Mouse (Mus musculus) hindbrain, embryonic 15.5 days (tissue): Measurements from ENCODE around the gene Mstn. TPM values are rescaled to one million over a fixed set of nuclear protein-coding genes. Genes with fewer than 3 reads are reported as not detected.

Source experiments
- ATAC-seq: fragments of 200-750 bp; cut with Nextera tagmentation; 2 replicates; pipeline ENCODE4 v1.8.0; 2017; ENCODE audit warnings: low read depth, moderate number of reproducible peaks, moderate TSS enrichment; ENCODE audit not compliant: low FRiP score
- H3K27ac ChIP-seq: fragments of 300-500 bp; sonication (generic); replicated peaks from 2 replicates; pipeline ENCODE4 v1.5.1; 2015; ENCODE audit warnings: mild to moderate bottlenecking, inconsistent platforms
- H3K27me3 ChIP-seq: fragments of 300-500 bp; sonication (generic); 2 replicates; pipeline ENCODE4 v1.6.1; 2015; ENCODE audit warnings: control low read depth, inconsistent platforms
- H3K36me3 ChIP-seq: fragments of 300-500 bp; sonication (generic); 2 replicates; pipeline ENCODE4 v1.6.1; 2015; ENCODE audit warnings: control low read depth, inconsistent platforms
- H3K4me1 ChIP-seq: fragments of 300-500 bp; sonication (generic); replicated peaks from 2 replicates; pipeline ENCODE4 v1.6.1; 2015; ENCODE audit warnings: control low read depth, inconsistent platforms
- H3K4me2 ChIP-seq: fragments of 300-500 bp; sonication (generic); 2 replicates; pipeline ENCODE4 v1.6.1; 2015; ENCODE audit warnings: moderate library complexity, mild to moderate bottlenecking, inconsistent platforms
- H3K4me3 ChIP-seq: fragments of 300-500 bp; sonication (generic); 2 replicates; pipeline ENCODE4 v1.5.1; 2015; ENCODE audit warnings: mild to moderate bottlenecking, inconsistent platforms
- H3K9ac ChIP-seq: fragments of 300-500 bp; sonication (generic); 2 replicates; pipeline ENCODE4 v1.6.1; 2015; ENCODE audit warnings: inconsistent platforms
- H3K9me3 ChIP-seq: fragments of 300-500 bp; sonication (generic); 2 replicates; pipeline ENCODE4 v1.6.1; 2016; ENCODE audit warnings: control low read depth, inconsistent platforms
- WGBS: fragments of 180-500 bp; shearing (Covaris S2); methylation state at CpG from one replicate; pipeline ENCODE4 v1.1.7; 2015; 5-methylcytosine and 5-hydroxymethylcytosine counted together
- polyA plus RNA-seq: library from polyadenylated mRNA; unstranded; fragments of >200 nt; fragmentation: Nextera tagmentation; extraction: Ambion mirVana; gene quantifications from 2 replicates; pipeline ENCODE4 v1.2.1, GENCODE M21; 2015

The Mstn gene
- polyA plus RNA-seq: 0.21 TPM in 2 replicates

DNA sequence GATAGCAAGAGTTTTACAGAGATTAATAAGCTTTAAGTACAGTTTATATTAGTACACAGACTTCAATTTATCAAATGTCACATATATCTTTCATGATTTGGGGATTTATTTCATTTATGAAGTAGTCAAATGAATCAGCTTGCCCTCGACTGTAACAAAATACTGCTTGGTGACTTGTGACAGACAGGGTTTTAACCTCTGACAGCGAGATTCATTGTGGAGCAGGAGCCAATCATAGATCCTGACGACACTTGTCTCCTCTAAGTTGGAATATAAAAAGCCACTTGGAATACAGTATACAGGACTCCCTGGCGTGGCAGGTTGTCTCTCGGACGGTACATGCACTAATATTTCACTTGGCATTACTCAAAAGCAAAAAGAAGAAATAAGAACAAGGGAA, at the start of gene Mstn:
Mstn (plus strand) TSS at position 301 of the 400 bp plus-strand sequence.
- H3K4me2 ChIP-seq: peak within 1 kb of the TSS; percentile 35
- H3K27me3 ChIP-seq: no peaks in the 10 kb centered on the region
- H3K4me1 ChIP-seq: peaks cover 14% of the 10 kb centered on the region
- H3K9ac ChIP-seq: no peak within 1 kb of the TSS
- H3K4me3 ChIP-seq: peak within 1 kb of the TSS; percentile 7
- 63% methylated on average over 6 of the region's 6 CpGs for WGBS
- H3K27ac ChIP-seq: no peak within 1 kb of the TSS
- no peaks in the 10 kb centered on the region for H3K36me3 ChIP-seq
- no peaks in the 10 kb centered on the region for H3K9me3 ChIP-seq
- ATAC-seq: no peak

DNA sequence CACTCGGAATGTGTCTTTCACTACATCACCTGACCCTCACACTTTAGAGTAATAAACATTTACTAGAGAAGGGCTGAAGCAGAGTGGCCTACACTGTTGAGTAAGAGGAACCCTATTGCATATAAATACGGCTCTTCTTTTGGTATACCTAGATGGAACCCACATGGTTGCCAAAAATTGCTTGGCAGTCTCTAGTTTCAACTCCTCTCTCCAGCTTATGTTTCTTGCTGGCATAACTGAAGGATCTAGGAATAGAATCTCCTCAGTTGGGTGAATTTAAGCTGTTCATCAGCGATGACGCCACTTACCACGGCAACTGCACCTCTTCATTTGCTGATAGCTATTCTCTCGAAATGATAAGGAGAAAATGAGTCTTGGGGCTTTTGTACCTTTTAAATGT, 46.7 kb upstream of the Mstn start:
- no peak overlapping the region for H3K4me2 ChIP-seq
- no peak overlapping the region for H3K27ac ChIP-seq
- H3K9ac ChIP-seq: no peak overlapping the region
- no peak overlapping the region for H3K4me3 ChIP-seq
- no peaks in the 10 kb centered on the region for H3K4me1 ChIP-seq
- no peaks in the 10 kb centered on the region for H3K36me3 ChIP-seq
- no peak for ATAC-seq
- H3K9me3 ChIP-seq: no peaks in the 10 kb centered on the region
- no peaks in the 10 kb centered on the region for H3K27me3 ChIP-seq
- WGBS: 89% methylated on average over 6 of the region's 6 CpGs

DNA sequence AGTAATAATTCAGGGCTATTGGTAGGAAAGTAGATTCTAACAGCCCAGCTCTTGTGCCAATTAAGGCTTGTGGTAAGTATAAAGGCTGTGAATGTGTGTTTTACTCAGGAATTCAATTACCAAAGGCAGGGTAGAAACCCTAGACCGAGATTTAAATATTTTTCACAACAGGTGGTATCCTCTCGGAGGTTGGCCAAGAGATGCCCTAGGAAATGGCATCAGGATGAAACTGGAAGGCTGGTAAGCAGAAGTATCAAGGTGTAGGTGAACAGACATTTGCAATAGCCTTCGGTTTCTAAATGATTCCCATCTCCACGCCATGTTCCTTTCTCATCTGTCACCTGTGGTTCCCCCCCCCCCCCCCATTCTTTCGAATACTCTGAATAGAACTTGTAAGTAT, 45.8 kb upstream of the Mstn start:
- Histone ChIP-seq H3K9me3 (no peaks in the 10 kb centered on the region), H3K4me3 (no peak overlapping the region), H3K9ac (no peak overlapping the region), H3K27ac (no peak overlapping the region), H3K4me2 (no peak overlapping the region), H3K4me1 (no peaks in the 10 kb centered on the region), H3K27me3 (no peaks in the 10 kb centered on the region), H3K36me3 (no peaks in the 10 kb centered on the region)
- 60% methylated on average over 5 of the region's 5 CpGs for WGBS
- ATAC-seq: no peak

DNA sequence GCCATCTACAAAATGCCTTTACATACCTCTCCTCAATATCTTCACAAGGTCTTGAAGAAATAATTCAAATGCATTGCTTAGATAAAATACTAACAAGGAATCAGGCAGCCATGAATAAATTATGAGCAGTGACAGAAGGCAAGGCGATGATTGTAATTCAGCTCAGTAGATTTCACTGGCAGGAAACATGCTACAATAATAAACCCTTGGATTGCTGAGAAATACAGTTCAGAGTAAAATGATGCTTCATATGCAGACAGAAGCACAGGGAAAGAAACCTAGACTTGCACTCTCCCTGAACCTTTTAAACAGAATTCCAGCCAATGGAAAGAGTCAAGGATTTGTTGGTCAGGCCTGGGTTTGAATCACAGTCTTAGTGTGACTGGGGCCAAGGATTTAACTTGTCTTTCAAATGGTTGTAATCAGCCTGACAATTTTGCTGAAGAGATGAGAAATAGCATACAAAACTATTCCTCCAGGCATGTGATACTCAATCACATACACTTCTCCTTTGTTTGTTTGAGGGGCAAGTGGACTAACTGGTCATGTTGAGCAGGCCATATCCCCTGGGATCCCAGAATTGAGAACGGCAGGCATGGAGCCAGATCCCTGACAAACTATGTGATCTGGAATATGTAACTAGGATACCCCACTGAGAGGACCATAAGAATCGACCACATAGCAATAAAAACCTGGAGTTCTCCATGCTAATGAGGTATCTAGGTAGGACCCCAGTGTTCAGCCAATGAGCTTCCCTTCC, 42.5 kb upstream of the Mstn start:
- Histone ChIP-seq H3K36me3 (no peaks in the 10 kb centered on the region), H3K4me3 (no peak overlapping the region), H3K9me3 (no peaks in the 10 kb centered on the region), H3K9ac (no peak overlapping the region), H3K4me1 (no peaks in the 10 kb centered on the region), H3K4me2 (no peak overlapping the region), H3K27ac (no peak overlapping the region), H3K27me3 (no peaks in the 10 kb centered on the region)
- 47% methylated on average over 3 of the region's 3 CpGs for WGBS
- no peak for ATAC-seq

DNA sequence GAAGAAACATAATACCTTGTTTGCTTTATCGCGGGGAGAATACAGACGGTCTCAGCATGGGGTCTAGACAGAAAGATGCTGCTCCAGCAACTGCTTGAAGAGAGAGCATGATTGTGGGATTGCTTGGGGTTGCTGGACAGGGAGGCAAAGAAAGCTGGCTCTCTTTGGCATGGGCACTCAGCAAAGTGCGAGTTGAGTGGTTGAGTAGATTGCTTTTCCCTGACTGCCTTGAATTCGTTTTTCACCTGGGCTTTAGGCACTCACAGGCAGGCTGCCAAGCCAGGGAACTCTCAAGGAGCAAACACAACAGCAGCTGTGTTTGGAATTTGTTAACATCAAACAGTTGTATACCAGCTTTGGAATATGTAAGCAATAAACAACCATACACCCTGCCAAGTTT, 41.4 kb upstream of the Mstn start, which contains the start of gene 1700019D03Rik:
1700019D03Rik (minus strand) TSS at position 101 of the 400 bp plus-strand sequence.
- H3K36me3 ChIP-seq: no peaks in the 10 kb centered on the region

DNA sequence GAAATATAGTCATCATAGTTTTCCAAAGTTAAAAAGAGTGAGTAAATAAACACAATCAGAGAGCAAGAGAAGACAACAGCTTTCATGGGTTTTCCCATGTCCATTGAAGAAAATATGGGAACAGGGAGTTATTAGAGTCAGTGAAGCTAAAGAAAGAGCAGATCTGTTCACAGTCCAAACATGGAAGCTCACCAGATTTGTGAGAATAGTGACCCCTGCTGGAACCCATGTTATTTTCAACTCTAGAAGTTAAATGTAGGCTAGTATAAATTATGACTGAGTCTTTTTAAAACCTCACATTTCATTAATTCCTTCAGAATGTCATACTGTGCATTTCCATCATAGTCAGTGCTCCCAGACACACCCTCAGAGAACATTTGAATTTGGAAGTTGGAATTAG, 28.9 kb upstream of the Mstn start:
- H3K4me3 ChIP-seq: no peak overlapping the region
- H3K36me3 ChIP-seq: no peaks in the 10 kb centered on the region
- no peaks in the 10 kb centered on the region for H3K4me1 ChIP-seq
- H3K27ac ChIP-seq: no peak overlapping the region
- H3K4me2 ChIP-seq: no peak overlapping the region
- no peak overlapping the region for H3K9ac ChIP-seq
- ATAC-seq: no peak
- no peaks in the 10 kb centered on the region for H3K27me3 ChIP-seq
- H3K9me3 ChIP-seq: no peaks in the 10 kb centered on the region

More for the DNA sequence above, 41.4 kb upstream of the Mstn start, which contains the start of gene 1700019D03Rik:
- Histone ChIP-seq H3K4me3 (no peak within 1 kb of the TSS), H3K4me1 (no peaks in the 10 kb centered on the region), H3K9ac (no peak within 1 kb of the TSS), H3K27me3 (no peaks in the 10 kb centered on the region), H3K4me2 (no peak within 1 kb of the TSS), H3K27ac (no peak within 1 kb of the TSS), H3K9me3 (no peaks in the 10 kb centered on the region)
- WGBS: 62% methylated on average over 5 of the region's 5 CpGs
- no peak for ATAC-seq

DNA sequence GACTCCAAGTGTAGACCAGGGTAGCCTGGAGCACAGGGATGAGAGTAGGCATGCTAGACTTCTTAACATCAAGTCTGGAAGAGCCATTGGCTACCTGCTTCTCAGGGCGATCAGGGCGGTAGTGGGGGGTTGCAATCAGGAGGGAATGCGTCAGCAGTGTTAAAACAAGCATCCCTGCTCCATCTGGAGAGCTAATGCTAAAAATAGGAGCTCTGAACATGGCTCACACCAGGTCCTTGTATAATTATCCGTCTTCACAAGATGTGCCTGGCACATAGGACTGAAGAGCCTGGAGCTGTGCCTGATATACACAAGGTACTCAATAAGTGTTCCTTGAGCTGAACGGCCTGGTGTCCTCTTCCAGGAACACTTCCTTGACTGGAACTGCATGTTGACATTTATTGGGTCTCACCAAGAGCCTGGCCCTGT, 24.0 kb upstream of the Mstn start:
- H3K27me3 ChIP-seq: no peaks in the 10 kb centered on the region
- no peak overlapping the region for H3K27ac ChIP-seq
- 92% methylated on average over 5 of the region's 5 CpGs for WGBS
- no peak overlapping the region for H3K9ac ChIP-seq
- no peak overlapping the region for H3K4me2 ChIP-seq
- H3K36me3 ChIP-seq: no peaks in the 10 kb centered on the region
- H3K4me1 ChIP-seq: no peaks in the 10 kb centered on the region
- no peaks in the 10 kb centered on the region for H3K9me3 ChIP-seq
- no peak overlapping the region for H3K4me3 ChIP-seq
- no peak for ATAC-seq

DNA sequence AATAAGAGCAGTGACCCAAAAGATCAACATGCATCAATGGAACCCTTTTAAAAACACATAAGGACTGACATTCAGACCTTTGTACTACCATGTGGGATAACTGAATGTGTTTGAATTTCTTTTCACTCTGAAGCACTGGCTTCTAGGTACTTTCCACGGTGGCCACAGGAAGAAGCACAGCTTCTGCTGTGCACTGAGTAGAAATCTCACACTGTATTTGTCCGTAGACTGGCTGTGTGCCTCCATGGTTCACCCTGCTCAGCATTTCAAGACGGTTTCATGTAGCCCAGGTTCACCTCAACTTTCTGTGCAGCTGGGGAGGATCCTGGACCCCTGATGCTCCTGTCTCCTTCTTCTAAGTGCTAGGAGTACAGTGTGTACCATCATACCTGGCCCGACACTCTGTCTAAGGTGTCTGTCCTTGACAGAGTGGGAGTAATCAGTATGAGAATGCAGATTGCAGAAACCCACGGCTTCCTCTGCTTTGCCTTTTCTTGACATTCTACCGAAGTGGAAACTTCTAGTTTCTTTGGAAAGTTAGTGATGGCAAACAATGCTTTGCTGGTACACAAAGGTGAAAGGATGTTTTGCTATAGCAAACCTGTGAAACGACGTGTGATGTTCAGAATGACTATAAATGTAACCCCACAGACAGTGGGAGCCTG, 11.5 kb upstream of the Mstn start:
- H3K27me3 ChIP-seq: no peaks in the 10 kb centered on the region
- 83% methylated on average over 8 of the region's 8 CpGs for WGBS

DNA sequence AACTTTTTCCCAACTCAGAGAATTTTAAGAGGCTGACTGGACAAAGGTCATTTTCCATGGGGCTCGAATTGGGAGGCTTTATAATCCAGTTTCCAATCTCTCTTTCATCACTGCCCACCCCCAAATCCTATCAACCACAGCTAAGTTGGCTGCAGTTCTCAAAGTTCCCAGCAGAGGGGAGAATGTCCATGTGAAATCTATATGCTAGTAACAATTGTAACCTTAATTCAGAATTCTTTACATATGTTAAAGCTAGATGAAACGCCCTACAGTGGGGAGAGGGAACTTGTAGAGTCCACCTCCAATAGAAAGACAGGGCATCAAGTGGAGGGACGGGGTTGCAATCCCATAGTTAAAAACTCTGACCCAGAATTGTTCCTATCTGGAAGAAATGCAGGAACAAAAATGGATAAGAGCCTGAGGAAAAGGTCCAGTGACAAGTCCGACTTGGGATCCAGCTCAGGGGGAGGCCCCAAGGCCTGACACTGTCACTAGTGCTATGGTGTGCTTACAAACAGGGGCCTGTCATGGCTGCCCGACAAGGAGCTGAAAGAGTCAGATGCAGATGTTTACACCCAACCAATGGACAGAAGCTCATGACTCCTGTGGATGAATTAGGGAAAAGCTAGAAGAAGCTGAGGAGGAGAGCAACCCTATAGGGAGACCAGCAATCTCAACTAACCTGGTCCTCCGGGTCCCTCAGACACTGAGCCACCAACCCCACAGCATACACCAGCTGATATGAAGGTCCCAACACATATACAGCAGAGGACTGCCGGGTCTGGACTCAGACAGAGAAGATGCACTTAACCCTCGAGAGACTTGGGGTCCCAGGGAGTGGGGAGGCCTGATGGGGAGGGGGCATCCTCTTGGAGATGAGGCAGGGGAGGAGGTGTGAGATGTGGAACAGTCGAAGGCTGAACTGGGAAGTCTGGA, 8.1 kb upstream of the Mstn start:
- H3K9me3 ChIP-seq: no peaks in the 10 kb centered on the region
- H3K27me3 ChIP-seq: no peaks in the 10 kb centered on the region
- no peak overlapping the region for H3K4me3 ChIP-seq
- H3K27ac ChIP-seq: no peak overlapping the region
- 54% methylated on average over 9 of the region's 9 CpGs for WGBS
- H3K36me3 ChIP-seq: no peaks in the 10 kb centered on the region
- peak; percentile 68 for ATAC-seq
- H3K4me1 ChIP-seq: no peaks in the 10 kb centered on the region
- H3K4me2 ChIP-seq: no peak overlapping the region
- H3K9ac ChIP-seq: no peak overlapping the region

More for the DNA sequence above, 11.5 kb upstream of the Mstn start:
- Histone ChIP-seq H3K36me3 (no peaks in the 10 kb centered on the region), H3K27ac (no peak overlapping the region), H3K4me3 (no peak overlapping the region), H3K9ac (no peak overlapping the region), H3K4me2 (no peak overlapping the region), H3K4me1 (no peaks in the 10 kb centered on the region), H3K9me3 (no peaks in the 10 kb centered on the region)
- ATAC-seq: no peak

DNA sequence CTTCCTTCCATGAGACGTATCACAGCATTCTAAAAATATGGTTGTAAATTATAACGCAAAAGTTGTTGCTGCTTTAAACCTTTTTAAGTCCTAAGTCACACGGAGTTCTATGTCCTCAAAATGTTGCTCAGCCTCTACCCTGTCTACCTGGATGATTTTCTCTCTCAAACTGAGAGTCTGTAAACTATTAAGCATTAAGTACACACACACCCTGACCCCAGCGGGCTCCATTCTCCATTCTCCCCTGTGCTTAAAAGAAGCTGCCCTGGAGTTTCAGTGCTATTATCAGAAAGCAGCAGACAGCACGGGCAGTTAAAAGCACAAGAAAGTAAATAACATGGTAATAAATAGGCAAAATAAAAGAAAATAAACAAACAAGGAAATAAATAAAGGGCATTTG, 2.3 kb upstream of the Mstn start:
- H3K4me2 ChIP-seq: no peak overlapping the region
- WGBS: 82% methylated on average over 5 of the region's 5 CpGs
- ATAC-seq: no peak
- no peaks in the 10 kb centered on the region for H3K9me3 ChIP-seq
- H3K4me1 ChIP-seq: peaks cover 14% of the 10 kb centered on the region
- no peak overlapping the region for H3K4me3 ChIP-seq
- no peaks in the 10 kb centered on the region for H3K27me3 ChIP-seq
- H3K27ac ChIP-seq: no peak overlapping the region
- H3K9ac ChIP-seq: no peak overlapping the region
- H3K36me3 ChIP-seq: no peaks in the 10 kb centered on the region

DNA sequence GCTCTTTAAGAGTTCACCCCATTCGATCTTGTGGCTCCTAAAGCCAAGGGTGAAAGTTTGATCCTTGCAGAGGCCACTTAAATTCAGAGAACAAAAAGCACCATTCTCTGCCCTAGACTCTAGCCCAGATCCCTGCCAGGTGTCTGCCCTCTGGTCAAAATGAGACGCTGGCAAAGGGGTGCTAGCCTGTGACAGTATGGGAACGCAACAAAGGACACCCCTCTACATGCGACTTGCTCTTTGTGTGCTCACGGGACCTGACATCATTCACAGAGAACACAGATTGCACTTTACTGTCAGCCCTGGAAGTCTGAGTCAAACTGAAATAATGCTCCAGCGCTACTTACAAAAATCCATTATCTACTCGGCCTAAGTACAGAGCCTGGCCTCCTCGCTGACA, 941 bp upstream of the Mstn start:
- no peak overlapping the region for H3K4me2 ChIP-seq
- no peaks in the 10 kb centered on the region for H3K27me3 ChIP-seq
- H3K27ac ChIP-seq: no peak overlapping the region
- no peaks in the 10 kb centered on the region for H3K9me3 ChIP-seq
- WGBS: 41% methylated on average over 8 of the region's 8 CpGs
- no peaks in the 10 kb centered on the region for H3K36me3 ChIP-seq
- H3K9ac ChIP-seq: no peak overlapping the region
- no peak overlapping the region for H3K4me3 ChIP-seq
- H3K4me1 ChIP-seq: peaks cover 14% of the 10 kb centered on the region
- ATAC-seq: no peak
